Mouse (Mus musculus): ENCODE measurements around the gene Abcf2. TPM values are rescaled to one million over a fixed set of nuclear protein-coding genes. Genes with fewer than 3 reads are reported as not detected.

The Abcf2 gene
- polyA plus RNA-seq, 1 experiment = 48.7 TPM

DNA sequence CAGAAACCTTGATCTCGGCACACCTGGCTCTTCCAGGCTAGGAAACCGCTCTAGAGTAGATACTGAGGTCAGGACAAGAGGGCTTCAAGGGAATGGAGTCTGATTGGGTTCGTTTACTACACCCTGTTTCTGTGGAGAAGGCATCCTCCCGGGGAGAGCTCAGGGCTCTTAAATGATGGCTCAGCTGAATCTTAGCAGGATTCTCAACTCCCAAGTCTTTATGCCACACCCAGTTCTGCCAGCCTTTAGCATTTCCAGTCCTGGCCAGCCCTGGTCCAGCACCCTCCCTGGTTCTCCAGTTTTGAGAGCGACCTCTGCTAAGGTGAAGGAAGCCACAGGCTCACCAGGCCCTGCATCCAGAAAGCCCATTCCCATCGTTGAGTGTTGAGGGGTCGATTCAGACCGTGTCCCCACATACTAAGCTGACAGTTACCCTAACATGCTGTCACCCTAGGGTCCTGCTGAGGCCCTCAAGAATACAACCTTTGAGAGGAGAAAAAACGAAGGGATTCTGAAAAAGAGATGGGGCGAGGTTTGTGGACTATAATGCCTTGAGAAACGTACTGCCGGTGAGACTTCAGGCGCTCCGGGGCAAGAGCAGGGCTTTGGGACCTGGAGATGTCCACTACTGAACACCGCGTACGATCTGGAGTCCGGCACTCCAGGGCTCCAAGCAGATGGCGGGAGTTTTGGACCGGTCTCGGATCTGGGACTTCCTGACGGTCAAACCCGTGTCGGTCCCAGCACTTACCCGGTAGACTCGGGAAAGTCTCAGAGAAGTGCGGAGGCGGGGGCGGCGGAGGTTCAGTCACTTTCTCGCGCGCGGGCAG lies 51.7 kb downstream of the Abcf2 start:
- no peak for DNase-seq
- 0 out of 2 replicates have a peak, but pooled peaks cover 2% of the 10 kb centered on the region for H3K4me1 ChIP-seq (ENCODE audit: control insufficient read depth, insufficient read depth, low read length)
- TF ChIP-seq POLR2A (IDR thresholded peaks at IDR 0.05; ENCODE audit: borderline replicate concordance, extremely low read depth, low read depth, low read length) (no peak), CTCF (IDR thresholded peaks at IDR 0.05; ENCODE audit: insufficient read depth, low read length) (no peak)
- no peak overlapping the region for H3K4me3 ChIP-seq (replicated peaks; ENCODE audit: extremely low read depth, low read depth, low read length)
- 5% methylated on average over 34 of the region's 34 CpGs for WGBS

DNA sequence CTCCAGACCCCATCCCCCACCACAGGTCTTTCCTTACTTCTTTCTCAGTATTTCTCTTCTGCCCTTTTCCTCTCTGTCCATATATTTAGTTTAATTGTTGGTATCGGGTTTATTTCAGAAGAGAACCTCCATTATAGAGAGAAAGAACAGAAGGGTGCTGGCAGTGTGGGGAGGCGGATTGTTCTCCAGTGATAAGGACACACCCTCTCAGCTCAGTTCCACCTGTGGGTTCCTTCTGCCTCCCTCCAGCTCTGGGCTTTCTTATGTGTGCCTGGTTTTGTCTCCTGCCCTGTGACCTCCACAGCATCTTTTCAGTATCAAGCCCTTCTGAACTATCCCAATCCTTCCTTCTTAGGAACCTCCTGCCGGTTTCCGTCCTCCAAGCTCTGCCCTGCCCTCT lies 52.7 kb downstream of the Abcf2 start:
- no peak for DNase-seq
- WGBS = 15% methylated on average over 4 of the region's 4 CpGs
- no peak overlapping the region for H3K4me3 ChIP-seq (replicated peaks; ENCODE audit: extremely low read depth, low read depth, low read length)
- TF ChIP-seq CTCF (IDR thresholded peaks at IDR 0.05; ENCODE audit: insufficient read depth, low read length) = no peak
- TF ChIP-seq POLR2A (IDR thresholded peaks at IDR 0.05; ENCODE audit: borderline replicate concordance, extremely low read depth, low read depth, low read length) = no peak
- 0 out of 2 replicates have a peak, but pooled peaks cover 2% of the 10 kb centered on the region for H3K4me1 ChIP-seq (ENCODE audit: control insufficient read depth, insufficient read depth, low read length)

DNA sequence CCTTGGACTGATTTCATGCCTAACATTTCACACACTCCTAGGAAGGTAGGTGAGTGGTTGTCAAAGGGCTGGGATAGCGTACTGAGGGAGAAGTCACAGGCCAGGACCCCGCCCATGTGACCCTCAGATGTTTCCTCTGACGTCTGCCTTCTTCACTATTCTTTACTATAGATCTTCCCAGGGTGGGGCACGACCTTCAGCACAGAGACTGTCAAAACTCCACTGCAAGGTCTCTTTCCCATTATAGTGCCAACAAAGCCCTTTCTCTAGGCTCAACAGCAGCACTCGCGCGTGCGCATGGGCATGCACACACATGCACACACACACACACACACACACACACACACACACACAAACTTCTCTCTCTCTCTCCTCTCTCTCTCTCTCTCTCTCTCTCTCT lies 53.5 kb downstream of the Abcf2 start:
- H3K4me1 ChIP-seq (ENCODE audit: control insufficient read depth, insufficient read depth, low read length) = 0 out of 2 replicates have a peak, but pooled peaks cover 2% of the 10 kb centered on the region
- DNase-seq = no peak
- H3K4me3 ChIP-seq (replicated peaks; ENCODE audit: extremely low read depth, low read depth, low read length) = no peak overlapping the region
- TF ChIP-seq POLR2A (IDR thresholded peaks at IDR 0.05; ENCODE audit: borderline replicate concordance, extremely low read depth, low read depth, low read length) (no peak), CTCF (IDR thresholded peaks at IDR 0.05; ENCODE audit: insufficient read depth, low read length) (no peak)
- WGBS = 57% methylated on average over 8 of the region's 8 CpGs

DNA sequence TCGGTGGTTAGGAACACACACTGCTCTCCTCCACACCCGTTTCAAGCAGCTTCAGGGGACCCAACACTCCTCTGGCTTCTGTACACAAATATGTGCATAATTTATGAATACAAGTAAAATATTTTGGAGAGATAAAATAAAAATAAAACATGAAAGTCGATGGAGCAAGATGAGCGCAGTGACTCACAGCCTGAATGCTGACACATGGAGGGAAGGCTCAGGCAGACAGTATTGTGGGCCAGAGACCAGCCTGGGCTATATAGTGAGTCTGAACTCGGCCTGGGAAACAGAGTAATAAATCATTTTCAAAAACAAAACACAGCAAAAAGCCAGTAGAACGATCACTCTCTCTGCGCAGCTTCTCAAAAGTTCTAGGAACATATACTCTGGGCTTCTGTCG lies 55.9 kb downstream of the Abcf2 start:
- TF ChIP-seq CTCF (IDR thresholded peaks at IDR 0.05; ENCODE audit: insufficient read depth, low read length) = no peak
- TF ChIP-seq POLR2A (IDR thresholded peaks at IDR 0.05; ENCODE audit: borderline replicate concordance, extremely low read depth, low read depth, low read length) = no peak
- H3K4me1 ChIP-seq (ENCODE audit: control insufficient read depth, insufficient read depth, low read length) = 0 out of 2 replicates have a peak, but pooled peaks cover 2% of the 10 kb centered on the region
- 50% methylated on average over 8 of the region's 8 CpGs for WGBS
- no peak overlapping the region for H3K4me3 ChIP-seq (replicated peaks; ENCODE audit: extremely low read depth, low read depth, low read length)
- no peak for DNase-seq

Other genes starting within 250 kb of the Abcf2 start
- gene Kcnh2, start 225.9 kb downstream of the Abcf2 start, polyA plus RNA-seq (2012; rRNA removed) = 29.5 and 37.1 TPM in 2 replicates
- 21.0 and 28.2 TPM in 2 replicates for gene Nos3, start 212.7 kb downstream of the Abcf2 start, polyA plus RNA-seq (2012; rRNA removed)
- gene Atg9b, start 185.3 kb downstream of the Abcf2 start, polyA plus RNA-seq (2012; rRNA removed) = 2.0 and 9.7 TPM in 2 replicates
- gene Abcb8, start 183.8 kb downstream of the Abcf2 start, polyA plus RNA-seq (2012; rRNA removed) = 36.0 and 38.5 TPM in 2 replicates
- 0.15 and 0.50 TPM in 2 replicates for gene Asic3, start 164.1 kb downstream of the Abcf2 start, polyA plus RNA-seq (2012; rRNA removed)
- 47.0 and 71.4 TPM in 2 replicates for gene Cdk5, start 153.9 kb downstream of the Abcf2 start, polyA plus RNA-seq (2012; rRNA removed)
- 84.6 and 86.8 TPM in 2 replicates for gene Slc4a2, start 153.6 kb downstream of the Abcf2 start, polyA plus RNA-seq (2012; rRNA removed)
- gene Fastk, start 132.2 kb downstream of the Abcf2 start, polyA plus RNA-seq (2012; rRNA removed) = 187 and 234 TPM in 2 replicates
- gene Tmub1, start 129.6 kb downstream of the Abcf2 start, polyA plus RNA-seq (2012; rRNA removed) = 49.5 and 56.4 TPM in 2 replicates
- gene Agap3, start 125.3 kb downstream of the Abcf2 start, polyA plus RNA-seq (2012; rRNA removed) = 127 TPM in 2 replicates
- gene Gbx1, start 50.3 kb downstream of the Abcf2 start, polyA plus RNA-seq (2012; rRNA removed) = 0.02 TPM in 1 of 2 replicates, not detected in the other
- gene Asb10, start 36.5 kb downstream of the Abcf2 start, polyA plus RNA-seq (2012; rRNA removed) = 2.2 and 4.9 TPM in 2 replicates
- gene 4931409K22Rik, start 20.7 kb downstream of the Abcf2 start, polyA plus RNA-seq (2012; rRNA removed) = not detected in 2 replicates
- 39.3 and 47.2 TPM in 2 replicates for gene Chpf2, start 9.3 kb upstream of the Abcf2 start, polyA plus RNA-seq (2012; rRNA removed)
- 21.3 and 22.2 TPM in 2 replicates for gene Smarcd3, start 46.9 kb upstream of the Abcf2 start, polyA plus RNA-seq (2012; rRNA removed)
- gene Nub1, start 108.1 kb upstream of the Abcf2 start, polyA plus RNA-seq (2012; rRNA removed) = 49.0 and 59.9 TPM in 2 replicates
- 2.6 and 3.4 TPM in 2 replicates for gene Wdr86, start 153.3 kb upstream of the Abcf2 start, polyA plus RNA-seq (2012; rRNA removed)
- 0.27 and 0.28 TPM in 2 replicates for gene Crygn, start 180.5 kb upstream of the Abcf2 start, polyA plus RNA-seq (2012; rRNA removed)

Data from lung, adult 2 months (tissue).